Mouse (Mus musculus): ENCODE results near the gene Gnaq. TPM values are rescaled to one million over a fixed set of nuclear protein-coding genes. Genes with fewer than 3 reads are reported as not detected.
"Not testable (repeated sequence)": the region's sequence is repeated elsewhere in the genome, so short reads cannot be mapped to it uniquely, and the experiment has no call there.

The Gnaq gene
- polyA plus RNA-seq, 1 experiment: 244 TPM

- peaks cover 2% of the 10 kb centered on the region; the same call in 1 of the 2 replicates for H3K4me1 ChIP-seq (ENCODE audit: control insufficient read depth, insufficient read depth, low read length)
- 54% methylated on average over 1 of the region's 1 CpGs for WGBS
- H3K4me3 ChIP-seq (ENCODE audit: insufficient read depth, low read depth, low read length): no peak overlapping the region
- no peak overlapping the region for H3K27ac ChIP-seq (ENCODE audit: insufficient read depth, low read depth, low read length)
- TF ChIP-seq CTCF (IDR thresholded peaks at IDR 0.05; ENCODE audit: insufficient read depth, low read depth, low read length): no peak
- no peak for TF ChIP-seq POLR2A (IDR thresholded peaks at IDR 0.05; ENCODE audit: insufficient read depth, low read depth, low read length)
Measured at GRCm38 (mm10) chr19:16254881-16255280, 122.2 kb downstream of the Gnaq start.

DNA sequence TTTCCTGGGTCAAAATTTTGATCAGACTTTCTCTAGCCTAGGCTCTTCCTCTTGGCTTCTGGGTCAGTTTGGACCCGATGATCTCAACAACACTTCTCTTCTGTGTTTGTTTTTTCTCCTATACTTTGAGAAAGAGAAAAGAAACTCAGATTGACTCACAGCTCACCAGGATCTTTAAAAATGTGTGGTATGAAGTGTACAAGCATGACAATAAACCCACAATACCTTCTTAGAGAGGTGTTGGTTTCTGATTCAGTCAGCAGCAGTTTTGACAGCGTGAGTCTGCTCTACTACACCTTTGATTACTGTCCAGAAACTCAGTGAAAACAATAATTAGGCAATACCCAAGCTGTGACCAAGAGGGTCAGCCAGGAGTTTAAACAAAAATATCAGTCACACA, 122.7 kb downstream of the Gnaq start:
- no peak for TF ChIP-seq CTCF (IDR thresholded peaks at IDR 0.05; ENCODE audit: insufficient read depth, low read depth, low read length)
- no peak for TF ChIP-seq POLR2A (IDR thresholded peaks at IDR 0.05; ENCODE audit: insufficient read depth, low read depth, low read length)
- H3K4me1 ChIP-seq (ENCODE audit: control insufficient read depth, insufficient read depth, low read length): peaks cover 2% of the 10 kb centered on the region; the same call in 1 of the 2 replicates
- H3K27ac ChIP-seq (ENCODE audit: insufficient read depth, low read depth, low read length): no peak overlapping the region
- H3K4me3 ChIP-seq (ENCODE audit: insufficient read depth, low read depth, low read length): no peak overlapping the region
- 77% methylated on average over 2 of the region's 2 CpGs for WGBS

DNA sequence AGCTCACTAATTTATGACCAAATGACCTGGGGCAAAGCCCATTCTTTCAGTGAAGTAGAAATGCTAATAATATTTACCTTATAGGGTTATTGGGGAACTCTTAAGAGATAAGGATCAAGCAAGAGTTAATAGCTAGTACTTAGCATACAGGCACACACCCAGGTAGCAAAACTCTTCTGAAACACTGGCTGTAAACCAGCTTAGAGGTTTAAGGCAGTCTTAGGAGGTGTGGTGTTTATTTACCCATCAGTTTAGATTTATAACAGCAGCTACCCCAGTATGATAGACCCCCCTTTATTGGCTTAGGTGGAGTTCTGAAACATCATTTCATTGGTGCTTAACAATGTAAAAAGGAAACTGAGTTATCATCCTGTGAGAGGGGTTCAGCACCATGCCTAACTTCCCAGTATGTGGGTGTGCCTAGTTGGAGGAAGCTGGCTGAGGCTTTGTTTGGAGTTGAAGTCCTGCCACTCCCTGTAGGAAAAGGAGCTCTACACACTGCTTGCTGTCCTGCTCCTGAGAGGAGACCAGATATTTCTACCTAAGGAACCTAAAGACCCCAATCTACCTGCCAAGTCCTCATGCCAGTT, 126.2 kb downstream of the Gnaq start:
- TF ChIP-seq CTCF (IDR thresholded peaks at IDR 0.05; ENCODE audit: insufficient read depth, low read depth, low read length) (no peak), POLR2A (IDR thresholded peaks at IDR 0.05; ENCODE audit: insufficient read depth, low read depth, low read length) (no peak)
- H3K27ac ChIP-seq (ENCODE audit: insufficient read depth, low read depth, low read length): no peak overlapping the region
- H3K4me1 ChIP-seq (ENCODE audit: control insufficient read depth, insufficient read depth, low read length): no peaks in the 10 kb centered on the region
- H3K4me3 ChIP-seq (ENCODE audit: insufficient read depth, low read depth, low read length): no peak overlapping the region

- WGBS: 58% methylated on average over 6 of the region's 6 CpGs
- Histone ChIP-seq H3K4me3 (ENCODE audit: insufficient read depth, low read depth, low read length) (no peak overlapping the region), H3K4me1 (ENCODE audit: control insufficient read depth, insufficient read depth, low read length) (no peaks in the 10 kb centered on the region), H3K27ac (ENCODE audit: insufficient read depth, low read depth, low read length) (no peak overlapping the region; the same call in 1 of the 2 replicates)
- no peak for TF ChIP-seq CTCF (IDR thresholded peaks at IDR 0.05; ENCODE audit: insufficient read depth, low read depth, low read length)
- TF ChIP-seq POLR2A (IDR thresholded peaks at IDR 0.05; ENCODE audit: insufficient read depth, low read depth, low read length): no peak
Measured at GRCm38 (mm10) chr19:16259786-16260434, 127.3 kb downstream of the Gnaq start.

DNA sequence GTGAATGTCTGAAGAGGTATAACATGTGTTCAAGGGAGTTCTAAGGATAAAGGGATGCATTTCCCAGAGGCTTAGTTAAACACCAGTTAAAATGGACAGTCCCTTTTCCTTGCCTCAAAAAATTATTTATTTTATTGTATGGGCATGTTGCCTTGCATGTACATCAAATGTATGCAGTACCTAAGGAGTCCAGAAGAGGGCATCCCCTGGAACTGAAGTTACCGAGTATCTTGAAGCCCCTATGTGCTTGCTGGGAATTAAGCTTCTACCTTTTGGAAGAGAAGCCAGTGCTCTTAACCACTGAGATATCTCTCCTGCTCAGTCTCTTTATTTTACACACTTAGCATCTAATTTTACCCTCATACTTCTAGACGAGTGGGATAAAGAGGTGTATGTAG, 127.8 kb downstream of the Gnaq start:
- Histone ChIP-seq H3K4me3 (ENCODE audit: insufficient read depth, low read depth, low read length) (no peak overlapping the region), H3K27ac (ENCODE audit: insufficient read depth, low read depth, low read length) (no peak overlapping the region), H3K4me1 (ENCODE audit: control insufficient read depth, insufficient read depth, low read length) (no peaks in the 10 kb centered on the region)
- 67% methylated on average over 2 of the region's 2 CpGs for WGBS
- TF ChIP-seq POLR2A (IDR thresholded peaks at IDR 0.05; ENCODE audit: insufficient read depth, low read depth, low read length) (no peak), CTCF (IDR thresholded peaks at IDR 0.05; ENCODE audit: insufficient read depth, low read depth, low read length) (no peak)

- Histone ChIP-seq H3K4me1 (ENCODE audit: control insufficient read depth, insufficient read depth, low read length) (no peaks in the 10 kb centered on the region), H3K27ac (ENCODE audit: insufficient read depth, low read depth, low read length) (no peak overlapping the region), H3K4me3 (ENCODE audit: insufficient read depth, low read depth, low read length) (no peak overlapping the region)
- TF ChIP-seq POLR2A (IDR thresholded peaks at IDR 0.05; ENCODE audit: insufficient read depth, low read depth, low read length) (no peak), CTCF (IDR thresholded peaks at IDR 0.05; ENCODE audit: insufficient read depth, low read depth, low read length) (no peak)
- 96% methylated on average over 1 of the region's 1 CpGs for WGBS
Measured at GRCm38 (mm10) chr19:16260973-16261372, 128.3 kb downstream of the Gnaq start.

- no peak for TF ChIP-seq POLR2A (IDR thresholded peaks at IDR 0.05; ENCODE audit: insufficient read depth, low read depth, low read length)
- TF ChIP-seq CTCF (IDR thresholded peaks at IDR 0.05; ENCODE audit: insufficient read depth, low read depth, low read length): no peak
- Histone ChIP-seq H3K27ac (ENCODE audit: insufficient read depth, low read depth, low read length) (no peak overlapping the region), H3K4me3 (ENCODE audit: insufficient read depth, low read depth, low read length) (no peak overlapping the region), H3K4me1 (ENCODE audit: control insufficient read depth, insufficient read depth, low read length) (no peaks in the 10 kb centered on the region)
- 90% methylated on average over 6 of the region's 6 CpGs for WGBS
Measured at GRCm38 (mm10) chr19:16261631-16262030, 129.0 kb downstream of the Gnaq start.

DNA sequence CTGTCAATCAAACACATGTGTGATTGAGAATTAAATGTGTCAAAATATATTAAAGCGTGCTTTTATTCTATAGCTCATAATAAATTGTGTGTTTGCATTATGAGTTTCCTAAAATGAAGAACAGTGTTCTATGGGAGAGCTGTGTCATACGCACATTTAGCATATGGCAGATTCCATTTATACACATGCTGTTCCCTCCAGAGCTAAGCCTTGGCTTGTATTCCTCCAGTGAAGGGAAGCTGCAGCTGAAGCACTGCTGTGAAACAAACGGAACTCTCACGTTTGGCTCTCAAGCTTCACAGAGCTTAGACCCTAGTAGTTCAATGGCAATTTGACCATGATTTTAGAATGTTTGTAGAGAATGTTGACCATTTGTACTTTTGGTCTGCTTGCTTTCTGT, 129.7 kb downstream of the Gnaq start:
- no peak overlapping the region for H3K27ac ChIP-seq (ENCODE audit: insufficient read depth, low read depth, low read length)
- WGBS: 77% methylated on average over 4 of the region's 4 CpGs

GRCm38 (mm10) chr19:16267362-16267761, 134.7 kb downstream of the Gnaq start:
- H3K4me1 ChIP-seq (ENCODE audit: control insufficient read depth, insufficient read depth, low read length); H3K27ac ChIP-seq (ENCODE audit: insufficient read depth, low read depth, low read length); H3K4me3 ChIP-seq (ENCODE audit: insufficient read depth, low read depth, low read length): not testable (repeated sequence)
- 96% methylated on average over 10 of the region's 16 CpGs for WGBS

More for the DNA sequence above, 129.7 kb downstream of the Gnaq start:
- no peak overlapping the region for H3K4me3 ChIP-seq (ENCODE audit: insufficient read depth, low read depth, low read length)
- TF ChIP-seq CTCF (IDR thresholded peaks at IDR 0.05; ENCODE audit: insufficient read depth, low read depth, low read length): no peak
- no peak for TF ChIP-seq POLR2A (IDR thresholded peaks at IDR 0.05; ENCODE audit: insufficient read depth, low read depth, low read length)
- H3K4me1 ChIP-seq (ENCODE audit: control insufficient read depth, insufficient read depth, low read length): no peaks in the 10 kb centered on the region
